Comparison of ENCODE assay signal across 8 mouse cellular contexts in genomic region chr11:69046395-69046774, GRCm38 (mm10). TPM values are rescaled to one million over a fixed set of nuclear protein-coding genes. Genes with fewer than 3 reads are reported as not detected.
A peak's percentile ranks its signal among the peaks of the same experiment; 100 is the strongest.
DNase-seq lines count a peak whose midpoint lies in the region; ATAC-seq lines count a peak whose summit lies in the region.

No protein-coding gene starts in this region.

- H3K4me3 ChIP-seq in heart, embryonic 14.5 days (ENCODE audit: control insufficient read depth in 1 of 2, insufficient read depth in 1 of 2, low read depth in 1 of 2, low read length in 2 of 2) = peak overlapping the region; percentile 60 to 78
- H3K4me3 ChIP-seq in hindbrain, embryonic 11.5 days (ENCODE audit: low read depth, low read length) = peak overlapping the region; percentile 71
- peak overlapping the region; percentile 83 for H3K4me3 ChIP-seq in midbrain, embryonic 12.5 days

- H3K4me2 ChIP-seq in heart, embryonic 14.5 days (ENCODE audit: low read length) = peak overlapping the region; percentile 78
- peak overlapping the region; percentile 85 for H3K4me2 ChIP-seq in hindbrain, embryonic 11.5 days (replicated peaks; ENCODE audit: low read depth, low read length)
- peak overlapping the region; percentile 91 for H3K4me2 ChIP-seq in midbrain, embryonic 12.5 days (replicated peaks)

- no peak for ATAC-seq in heart, embryonic 14.5 days (ENCODE audit: insufficient number of reproducible peaks, insufficient read depth, low FRiP score, low read depth)
- no peak for ATAC-seq in hindbrain, embryonic 11.5 days (ENCODE audit: low FRiP score)
- ATAC-seq in midbrain, embryonic 12.5 days (ENCODE audit: low FRiP score, low read depth) = no peak
- no peak for ATAC-seq in activated CD4-positive, CD25-positive, alpha-beta regulatory T cell, adult 4 months

- intact Hi-C loops in heart, postnatal 14 days (cut with DNase I) = no loop called here

- no peak for DNase-seq in heart, postnatal 14 days
- DNase-seq in MEL-GATA-1-ER (ENCODE audit: extremely low read depth, low read depth) = peak; percentile 11
- DNase-seq in hindbrain, embryonic 11.5 days (ENCODE audit: low spot score) = no peak
- DNase-seq in cerebellum, adult 11 months = no peak
- no peak for DNase-seq in spleen, postnatal 14 days (ENCODE audit: low spot score in 2 of 2)

- peaks cover 39% of the 10 kb centered on the region for H3K36me3 ChIP-seq in heart, embryonic 14.5 days (ENCODE audit: control insufficient read depth, insufficient read depth, low read length)
- H3K36me3 ChIP-seq in hindbrain, embryonic 11.5 days (ENCODE audit: control insufficient read depth, insufficient read depth, low read length) = peaks cover 9% of the 10 kb centered on the region; the same call in 1 of the 2 replicates
- peaks cover 35% of the 10 kb centered on the region for H3K36me3 ChIP-seq in midbrain, embryonic 12.5 days

- peaks cover 5 to 11% of the 10 kb centered on the region in 2 experiments; a peak in 3 of 4 replicates for H3K4me1 ChIP-seq in heart, embryonic 14.5 days (ENCODE audit: control insufficient read depth in 2 of 2, insufficient read depth in 2 of 2, low read length in 2 of 2)
- H3K4me1 ChIP-seq in hindbrain, embryonic 11.5 days (replicated peaks; ENCODE audit: control insufficient read depth, insufficient read depth, low read length) = no peaks in the 10 kb centered on the region
- peaks cover 37% of the 10 kb centered on the region for H3K4me1 ChIP-seq in midbrain, embryonic 12.5 days

- peak overlapping the region; percentile 0 to 78; a peak in 2 of 4 replicates for H3K27ac ChIP-seq in heart, embryonic 14.5 days (replicated peaks in 1 of 2; ENCODE audit: control insufficient read depth in 1 of 2, insufficient read depth in 1 of 2, low read depth in 2 of 2, low read length in 2 of 2)
- H3K27ac ChIP-seq in hindbrain, embryonic 11.5 days (ENCODE audit: low read depth, low read length) = no peak overlapping the region
- no peak overlapping the region; the same call in 1 of the 2 replicates for H3K27ac ChIP-seq in midbrain, embryonic 12.5 days (replicated peaks)

- no peaks in the 10 kb centered on the region for H3K9me3 ChIP-seq in heart, embryonic 14.5 days (ENCODE audit: control insufficient read depth, low read length)
- no peaks in the 10 kb centered on the region for H3K9me3 ChIP-seq in hindbrain, embryonic 11.5 days (ENCODE audit: control insufficient read depth, low read length)
- no peaks in the 10 kb centered on the region for H3K9me3 ChIP-seq in midbrain, embryonic 12.5 days

- WGBS in heart, embryonic 14.5 days = 7% methylated on average over 9 of the region's 9 CpGs
- WGBS in hindbrain, embryonic 11.5 days = 17% methylated on average over 9 of the region's 9 CpGs
- 13% methylated on average over 9 of the region's 9 CpGs for WGBS in midbrain, embryonic 12.5 days

- H3K9ac ChIP-seq in heart, embryonic 14.5 days (ENCODE audit: low read length) = peak overlapping the region; percentile 75
- peak overlapping the region; percentile 78 for H3K9ac ChIP-seq in hindbrain, embryonic 11.5 days (ENCODE audit: low read depth, low read length)
- H3K9ac ChIP-seq in midbrain, embryonic 12.5 days (replicated peaks) = peak overlapping the region; percentile 77

- no peaks in the 10 kb centered on the region for H3K27me3 ChIP-seq in heart, embryonic 14.5 days (ENCODE audit: control insufficient read depth, insufficient read depth, low read length)
- no peaks in the 10 kb centered on the region for H3K27me3 ChIP-seq in hindbrain, embryonic 11.5 days (ENCODE audit: control insufficient read depth, insufficient read depth, low read length)
- no peaks in the 10 kb centered on the region for H3K27me3 ChIP-seq in midbrain, embryonic 12.5 days

RNA-seq across cellular contexts. Expression of gene Aurkb, which starts 0.9 kb away (rescaled TPM):
- polyA plus RNA-seq in heart, embryonic 14.5 days (2014; fragmentation: Nextera tagmentation; extraction: Ambion mirVana) = 61.7 and 64.8 TPM in 2 replicates
- 1 to 10 TPM; 3.6 to 8.1 TPM for total RNA-seq in heart, postnatal 14 days (2021)
- polyA plus RNA-seq in hindbrain, embryonic 11.5 days (2014; fragmentation: Nextera tagmentation; extraction: Ambion mirVana) = 131 and 141 TPM in 2 replicates
- polyA plus RNA-seq in midbrain, embryonic 12.5 days (2016; fragmentation: Nextera tagmentation; extraction: Ambion mirVana) = 139 and 142 TPM in 2 replicates
- polyA plus RNA-seq in activated CD4-positive, CD25-positive, alpha-beta regulatory T cell, adult 4 months (2017; shearing (Covaris generic)) = 10 to 100 TPM; 24.3 to 33.5 TPM

RNA-seq across cellular contexts. Expression of gene Borcs6, which starts 13.1 kb away (rescaled TPM):
- 13.0 and 14.1 TPM in 2 replicates for polyA plus RNA-seq in heart, embryonic 14.5 days (2014; fragmentation: Nextera tagmentation; extraction: Ambion mirVana)
- 10 to 100 TPM; 15.9 to 16.2 TPM for total RNA-seq in heart, postnatal 14 days (2021)
- 9.8 and 11.6 TPM in 2 replicates for polyA plus RNA-seq in hindbrain, embryonic 11.5 days (2014; fragmentation: Nextera tagmentation; extraction: Ambion mirVana)
- 13.3 and 16.3 TPM in 2 replicates for polyA plus RNA-seq in midbrain, embryonic 12.5 days (2016; fragmentation: Nextera tagmentation; extraction: Ambion mirVana)
- 1 to 10 TPM; 2.1 to 2.4 TPM for polyA plus RNA-seq in activated CD4-positive, CD25-positive, alpha-beta regulatory T cell, adult 4 months (2017; shearing (Covaris generic))

RNA-seq across cellular contexts. Expression of gene Tmem107, which starts 24.2 kb away (rescaled TPM):
- 33.5 and 34.4 TPM in 2 replicates for polyA plus RNA-seq in heart, embryonic 14.5 days (2014; fragmentation: Nextera tagmentation; extraction: Ambion mirVana)
- total RNA-seq in heart, postnatal 14 days (2021) = 1 to 10 TPM; 5.2 to 5.4 TPM
- 52.4 and 54.6 TPM in 2 replicates for polyA plus RNA-seq in hindbrain, embryonic 11.5 days (2014; fragmentation: Nextera tagmentation; extraction: Ambion mirVana)
- polyA plus RNA-seq in midbrain, embryonic 12.5 days (2016; fragmentation: Nextera tagmentation; extraction: Ambion mirVana) = 45.1 and 48.3 TPM in 2 replicates
- 1 to 10 TPM; 4.4 to 7.1 TPM for polyA plus RNA-seq in activated CD4-positive, CD25-positive, alpha-beta regulatory T cell, adult 4 months (2017; shearing (Covaris generic))

RNA-seq across cellular contexts. Expression of gene Ctc1, which starts 30.7 kb away (rescaled TPM):
- polyA plus RNA-seq in heart, embryonic 14.5 days (2014; fragmentation: Nextera tagmentation; extraction: Ambion mirVana) = 38.8 and 43.8 TPM in 2 replicates
- total RNA-seq in heart, postnatal 14 days (2021) = 10 to 100 TPM; 13.1 to 16.5 TPM
- polyA plus RNA-seq in hindbrain, embryonic 11.5 days (2014; fragmentation: Nextera tagmentation; extraction: Ambion mirVana) = 48.7 and 59.5 TPM in 2 replicates
- 72.4 and 77.1 TPM in 2 replicates for polyA plus RNA-seq in midbrain, embryonic 12.5 days (2016; fragmentation: Nextera tagmentation; extraction: Ambion mirVana)
- polyA plus RNA-seq in activated CD4-positive, CD25-positive, alpha-beta regulatory T cell, adult 4 months (2017; shearing (Covaris generic)) = 10 to 100 TPM in 1 of 2 experiments, 1 to 10 TPM in 1; 8.7 to 14.6 TPM

RNA-seq across cellular contexts. Expression of gene Pfas, which starts 38.1 kb away (rescaled TPM):
- polyA plus RNA-seq in heart, embryonic 14.5 days (2014; fragmentation: Nextera tagmentation; extraction: Ambion mirVana) = 14.3 and 16.5 TPM in 2 replicates
- total RNA-seq in heart, postnatal 14 days (2021) = 1 to 10 TPM; 7.6 to 7.7 TPM
- polyA plus RNA-seq in hindbrain, embryonic 11.5 days (2014; fragmentation: Nextera tagmentation; extraction: Ambion mirVana) = 31.5 and 31.8 TPM in 2 replicates
- polyA plus RNA-seq in midbrain, embryonic 12.5 days (2016; fragmentation: Nextera tagmentation; extraction: Ambion mirVana) = 34.7 and 38.7 TPM in 2 replicates
- polyA plus RNA-seq in activated CD4-positive, CD25-positive, alpha-beta regulatory T cell, adult 4 months (2017; shearing (Covaris generic)) = 10 to 100 TPM; 20.4 to 26.3 TPM

Comparison
In these comparisons a context has a peak if more than half of its experiments do, and no peak if none do; other contexts are left out.
1. H3K27ac ChIP-seq: peak in heart, embryonic 14.5 days (2 of 2); none in hindbrain, embryonic 11.5 days (single experiment) and midbrain, embryonic 12.5 days (single experiment).
2. Peak in every context shown above with its lines, with median percentiles within 50 percentile points of each other: H3K4me2 ChIP-seq, H3K4me3 ChIP-seq and H3K9ac ChIP-seq.